Mouse (Mus musculus) regulatory T cell (primary cell): ENCODE measurements around the gene Lpo.
"Not testable (repeated sequence)": the region's sequence is repeated elsewhere in the genome, so short reads cannot be mapped to it uniquely, and the experiment has no call there.

Experiments used
- in situ Hi-C: fragments of 300-600 bp; cut with MboI, MseI; formaldehyde crosslinking; loops from one replicate; pipeline ENCODE4 v1.15.1; 2025; ENCODE audit warnings: high pct_unique_total_duplicates

Gene Lpo

DNA sequence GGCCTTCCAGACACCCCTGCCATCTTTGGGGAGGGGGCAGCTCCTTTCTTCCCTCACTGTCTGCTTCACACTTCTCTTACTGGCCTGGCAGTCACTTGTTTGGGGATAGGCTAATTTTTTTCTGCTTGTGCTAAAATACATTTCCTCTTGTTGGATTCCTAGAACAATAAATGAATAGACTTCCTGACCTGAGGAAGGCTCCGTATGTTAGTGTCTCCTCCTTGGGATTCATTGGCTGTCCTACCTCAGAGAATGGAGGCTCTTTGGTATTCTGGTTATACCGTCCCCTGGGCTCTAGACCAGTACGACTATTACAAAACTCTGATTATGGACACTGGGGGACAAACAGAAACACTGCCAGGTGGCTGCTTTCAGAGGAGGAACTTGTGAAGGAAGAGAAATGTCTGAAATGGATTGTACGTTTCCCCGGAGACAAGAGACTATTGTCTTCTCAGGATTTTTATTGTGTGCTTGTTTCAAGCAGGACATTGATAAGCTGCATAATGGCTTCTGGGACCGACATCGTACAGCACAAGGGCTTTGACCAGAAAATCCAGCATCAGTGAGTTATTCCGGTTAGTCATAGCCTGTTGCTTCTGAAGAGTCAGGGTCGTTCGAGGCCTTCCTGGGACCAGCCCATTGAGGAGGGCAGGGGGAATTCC is at the start of gene Lpo:
Lpo (minus strand) TSS at position 51 of the 662 bp plus-strand sequence.
- in situ Hi-C loops = no loop called here

DNA sequence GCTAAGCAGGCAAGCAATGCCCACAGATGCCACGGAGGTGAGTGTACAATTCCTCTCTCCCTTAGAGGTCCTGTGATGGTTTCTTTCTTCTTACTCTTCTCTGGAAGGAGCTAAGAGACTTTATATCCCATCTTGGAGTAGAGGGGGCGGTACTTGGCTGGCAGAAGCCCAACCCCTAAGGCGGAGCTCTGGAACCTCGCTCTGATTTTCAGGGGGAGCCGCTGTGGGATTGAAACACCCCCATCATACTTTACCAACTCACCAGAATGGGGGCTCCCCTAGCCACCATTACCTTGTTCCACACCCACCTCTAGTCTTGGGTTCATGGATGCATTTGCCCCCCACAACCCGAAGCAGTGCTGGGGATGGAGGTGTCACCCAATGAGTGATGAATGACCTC is 47.3 kb upstream of the Lpo start, which contains the start of gene Epx:
Epx (minus strand) TSS at position 101 of the 400 bp plus-strand sequence.
- in situ Hi-C loops = no loop called here

- in situ Hi-C loops = no loop called here
Measured at GRCm38 (mm10) chr11:87871766-87872165, 43.7 kb upstream of the Lpo start.

- in situ Hi-C loops = no loop called here
Measured at GRCm38 (mm10) chr11:87870096-87870495, 42.0 kb upstream of the Lpo start.

- in situ Hi-C loops = not testable (repeated sequence)
Measured at GRCm38 (mm10) chr11:87866891-87867290, 38.8 kb upstream of the Lpo start.

DNA sequence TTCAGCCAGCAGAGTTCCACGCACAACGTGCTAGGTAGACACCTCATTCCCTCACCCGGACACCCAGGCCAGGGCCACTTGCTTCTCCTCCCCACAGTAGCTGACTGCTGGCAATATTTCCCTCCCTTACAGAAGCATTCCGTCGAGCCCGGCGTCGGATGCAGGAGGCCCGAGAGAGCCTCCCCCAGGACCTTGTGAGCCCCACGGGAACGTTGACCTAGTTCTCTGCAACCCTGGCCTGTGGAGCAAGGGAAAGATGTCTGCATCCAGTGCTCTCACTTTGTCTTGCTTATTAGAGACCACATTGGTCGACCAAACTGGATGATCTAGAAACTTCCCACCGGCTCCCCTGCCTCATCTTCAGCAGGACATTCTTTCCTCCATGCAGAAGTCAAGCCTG is 34.7 kb upstream of the Lpo start:
- in situ Hi-C loops = no loop called here

DNA sequence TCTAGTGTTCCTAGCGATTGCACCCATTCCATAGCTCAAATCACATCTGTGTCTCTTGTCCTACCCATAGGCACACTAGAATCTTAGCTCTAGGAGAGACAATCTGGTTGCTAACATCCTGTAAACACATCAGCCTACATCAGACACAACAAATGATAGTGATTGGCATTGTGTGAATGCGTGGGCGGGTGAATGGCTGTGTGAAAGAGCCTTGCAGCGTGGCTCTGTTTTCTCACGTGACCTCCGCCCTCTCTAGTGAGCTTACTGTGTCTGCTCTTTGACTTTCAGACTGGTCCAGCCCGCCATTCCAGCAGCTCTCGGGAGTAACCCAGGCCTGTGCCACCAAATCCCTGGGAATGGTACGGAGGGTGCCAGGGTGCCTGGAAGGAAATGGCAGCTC is 32.3 kb upstream of the Lpo start:
- in situ Hi-C loops = no loop called here

- in situ Hi-C loops = no loop called here
Measured at GRCm38 (mm10) chr11:87859273-87859672, 31.2 kb upstream of the Lpo start.

DNA sequence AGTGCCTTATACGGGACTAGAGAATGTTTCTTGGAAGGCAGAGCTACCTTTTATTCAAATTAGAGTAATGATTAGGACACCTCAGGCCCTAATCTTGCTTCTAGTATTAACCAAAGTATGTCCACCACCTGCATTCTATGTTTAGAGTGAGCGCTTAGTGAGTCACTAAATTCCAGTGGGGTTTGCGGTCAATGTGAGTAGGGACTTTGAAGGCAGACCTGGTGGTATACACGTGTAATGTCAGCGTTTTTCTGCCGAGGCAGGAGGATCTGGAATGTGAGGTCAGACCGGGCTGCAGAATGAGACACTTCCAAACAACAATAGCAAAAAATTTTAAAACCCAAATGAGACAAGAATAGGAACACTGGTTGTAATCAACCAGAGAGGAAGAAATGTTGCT is 26.5 kb upstream of the Lpo start:
- in situ Hi-C loops = no loop called here

DNA sequence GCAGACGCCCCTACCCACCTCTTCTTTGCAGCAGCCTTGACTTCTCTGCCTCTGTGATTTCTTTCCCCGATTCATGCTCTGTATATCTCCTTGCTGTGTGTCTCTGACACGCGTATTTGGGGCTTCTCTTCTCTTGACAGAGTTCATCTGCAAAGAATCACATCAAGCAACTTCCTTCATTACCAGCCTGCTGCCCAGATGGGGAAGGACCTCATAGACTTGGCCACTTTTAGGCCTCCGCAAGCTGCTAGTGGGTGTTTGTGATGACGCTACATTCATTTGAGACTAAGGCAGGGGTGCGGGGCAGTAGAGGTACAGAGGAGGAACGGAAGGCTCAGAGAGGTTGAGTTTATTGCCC is 25.5 kb upstream of the Lpo start:
- in situ Hi-C loops = no loop called here

DNA sequence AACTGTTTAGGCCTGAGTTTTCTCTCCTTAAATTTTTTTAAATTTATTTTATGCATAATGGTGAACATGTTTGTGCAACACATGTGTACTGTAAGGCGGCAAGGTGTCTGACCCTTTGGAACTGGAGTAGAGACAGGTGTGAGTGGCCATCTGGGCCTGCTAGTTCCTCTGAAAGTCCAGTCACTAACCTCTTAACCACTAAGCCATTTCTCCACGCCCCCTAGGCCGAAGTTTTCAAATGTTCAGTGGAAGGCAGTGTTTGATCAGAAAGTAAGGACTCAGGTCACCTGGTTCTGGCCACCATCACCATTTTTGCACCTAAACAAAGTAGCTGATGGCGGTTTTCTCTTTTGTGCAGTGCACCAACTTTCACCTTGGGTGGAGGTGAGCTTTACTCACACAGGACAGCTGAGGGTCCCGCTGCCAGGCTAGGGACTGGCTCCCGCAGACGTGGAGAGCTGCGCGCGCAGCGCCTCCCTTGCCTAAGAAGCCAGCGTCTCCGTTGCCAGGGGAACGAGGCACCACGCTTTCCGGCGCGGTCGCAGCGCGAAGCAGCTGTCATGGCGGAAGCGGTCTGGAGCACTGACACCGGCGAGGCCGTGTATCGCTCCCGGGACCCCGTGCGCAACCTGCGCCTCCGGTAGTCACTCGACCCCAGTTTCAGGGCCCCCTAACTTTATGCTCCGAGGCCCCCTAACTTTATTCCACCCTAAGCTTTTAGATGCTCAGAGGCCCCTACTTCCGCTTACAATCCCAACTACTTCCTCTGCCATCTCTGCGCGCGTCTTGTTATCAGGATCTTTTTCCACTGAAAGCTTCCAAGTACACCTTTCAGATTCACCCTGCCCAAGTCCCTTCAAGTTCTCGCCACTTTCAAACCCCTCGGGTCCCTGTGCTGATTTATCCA is 24.9 kb upstream of the Lpo start, which contains the start of gene Mks1:
Mks1 (plus strand) TSS at position 526 of the 907 bp plus-strand sequence.
- in situ Hi-C loops = no loop called here

GRCm38 (mm10) chr11:87847884-87848283 is 19.8 kb upstream of the Lpo start:
- in situ Hi-C loops = no loop called here

- in situ Hi-C loops = no loop called here
Measured at GRCm38 (mm10) chr11:87846968-87847600, 19.0 kb upstream of the Lpo start.

GRCm38 (mm10) chr11:87841436-87841835 is 13.3 kb upstream of the Lpo start:
- in situ Hi-C loops = no loop called here

DNA sequence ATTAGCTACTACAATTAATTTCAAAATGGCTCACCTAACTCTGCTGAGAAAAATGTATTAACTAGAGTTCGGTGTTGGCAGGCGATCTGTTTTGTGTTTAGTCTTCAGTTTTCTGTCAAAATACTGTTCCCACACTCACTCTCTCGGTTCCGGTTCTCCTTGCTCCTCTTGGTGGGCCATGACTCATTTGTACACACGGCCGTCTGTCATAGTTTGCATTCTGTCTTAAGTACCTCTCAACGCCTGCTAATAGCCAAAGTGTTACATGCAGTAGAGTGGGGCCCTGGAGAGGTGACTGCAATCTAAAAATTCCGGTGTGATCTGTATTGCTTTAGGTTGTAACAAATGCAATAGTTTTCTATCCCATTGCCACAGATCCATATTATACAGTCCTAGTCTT is 12.6 kb upstream of the Lpo start:
- in situ Hi-C loops = no loop called here

- in situ Hi-C loops = no loop called here
Measured at GRCm38 (mm10) chr11:87821502-87821901, 6.6 kb downstream of the Lpo start.

GRCm38 (mm10) chr11:87817443-87817773 is 10.7 kb downstream of the Lpo start:
- in situ Hi-C loops = no loop called here

DNA sequence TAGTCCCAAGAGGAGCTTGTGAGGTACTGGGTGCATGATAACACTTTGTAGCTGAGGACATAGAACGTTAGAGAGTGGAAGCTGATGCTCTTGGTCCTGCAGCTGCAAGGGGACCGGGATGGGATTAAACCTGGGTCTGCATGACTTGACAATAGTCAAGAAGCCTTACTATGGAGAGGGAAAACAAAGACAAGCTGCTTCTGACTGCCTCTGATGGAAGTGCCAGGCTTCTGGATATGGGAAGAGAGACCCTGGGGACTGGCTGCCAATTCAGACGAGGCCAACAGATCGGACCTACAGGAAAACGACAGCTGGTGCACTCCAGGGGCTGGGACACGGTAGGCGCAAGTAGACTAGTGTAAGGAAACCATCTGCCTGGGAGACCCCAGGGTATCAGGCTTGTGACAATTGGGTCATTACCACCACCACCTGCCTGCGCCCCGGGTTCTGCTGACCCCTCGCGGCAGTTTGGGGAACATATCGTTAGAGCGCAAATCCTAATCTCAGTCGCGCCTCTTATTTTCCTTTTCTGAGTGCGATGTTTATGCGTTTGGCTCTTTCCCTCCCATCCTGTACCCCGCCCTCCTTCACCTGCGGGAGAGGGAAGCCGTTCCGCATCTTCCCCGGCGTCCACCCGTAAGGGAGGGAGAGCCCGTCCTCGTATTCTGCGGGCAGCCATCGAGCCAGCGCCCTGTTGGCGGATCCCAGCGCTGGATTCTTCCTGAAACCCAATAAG is 11.2 kb downstream of the Lpo start:
- in situ Hi-C loops = no loop called here

DNA sequence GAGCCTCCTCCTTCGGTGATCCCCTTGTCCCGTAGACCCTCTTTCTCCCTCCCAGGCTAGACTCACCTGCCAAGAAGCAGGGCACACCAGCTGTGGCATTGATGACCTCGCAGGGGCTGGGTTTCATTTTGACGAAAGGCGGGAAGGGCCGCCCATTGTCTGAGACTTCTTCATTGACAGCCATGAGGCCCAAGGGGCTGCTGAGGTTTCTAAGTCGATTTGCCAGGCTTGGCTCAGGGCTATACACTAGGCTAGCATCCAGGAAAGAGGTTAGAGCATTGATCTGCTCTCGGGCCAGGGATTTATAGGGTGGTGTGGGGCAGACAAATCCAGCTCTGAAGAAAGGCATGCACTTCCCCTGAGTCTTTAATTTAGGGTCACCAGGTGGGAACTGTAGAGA is 13.3 kb downstream of the Lpo start:
- in situ Hi-C loops = no loop called here

DNA sequence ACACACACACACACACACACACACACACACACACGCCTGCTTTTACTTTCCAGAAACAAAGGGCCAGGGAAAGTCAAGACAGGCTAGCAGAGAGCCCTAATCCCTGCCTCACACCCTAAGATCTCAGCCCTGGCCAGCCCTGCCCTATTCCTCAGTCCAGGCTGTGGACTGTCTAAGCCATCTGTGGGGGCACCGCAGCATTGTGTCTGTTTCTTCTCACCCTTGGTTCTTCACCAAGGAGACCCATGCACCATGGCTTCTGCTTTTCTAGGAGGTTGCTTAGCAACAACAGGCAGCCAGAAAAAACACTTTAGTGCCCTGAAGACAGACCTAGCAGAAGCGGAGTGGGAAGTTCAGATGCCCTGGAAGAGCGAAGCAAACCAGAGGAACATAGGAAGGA is 16.7 kb downstream of the Lpo start:
- in situ Hi-C loops = no loop called here

GRCm38 (mm10) chr11:87808236-87808635 is 19.9 kb downstream of the Lpo start:
- in situ Hi-C loops = no loop called here

DNA sequence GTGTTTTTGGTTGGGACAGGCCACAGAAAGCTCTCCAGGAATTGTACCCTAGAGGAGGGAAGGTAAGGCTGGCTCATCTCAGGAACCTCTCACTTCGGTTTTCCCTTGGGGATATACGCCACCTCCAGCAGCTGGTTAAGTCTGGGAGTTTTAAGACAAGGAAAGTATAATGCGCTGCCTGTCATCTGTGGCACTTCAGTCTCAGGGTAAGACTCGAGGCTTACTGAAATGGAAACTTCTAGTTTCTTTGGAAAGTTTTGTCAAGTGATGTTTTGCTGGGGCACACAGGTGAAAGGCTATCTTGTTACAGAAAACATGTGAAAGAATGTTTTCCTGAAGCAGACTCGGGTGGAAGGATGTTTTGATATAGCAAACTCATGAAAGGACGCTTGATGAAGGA is 20.7 kb downstream of the Lpo start:
- in situ Hi-C loops = no loop called here
